Mouse (Mus musculus) lung, adult 2 months (tissue): Measurements from ENCODE around the gene Btg2.

Experiments used
- CTCF ChIP-seq: fragments of 200-500 bp; IDR thresholded peaks from 2 replicates; pipeline ENCODE4 v1.5.1; 2011; ENCODE audit warnings: mild to moderate bottlenecking, low read length, control low read depth; ENCODE audit not compliant: insufficient read depth
- POLR2A ChIP-seq: fragments of 200-500 bp; IDR thresholded peaks from 2 replicates; pipeline ENCODE4 v1.6.1; 2011; ENCODE audit warnings: low read depth, mild to moderate bottlenecking, control low read depth, low read length, borderline replicate concordance; ENCODE audit errors: extremely low read depth

- TF ChIP-seq POLR2A (peak; percentile 95), CTCF (no peak)
These were observed 4.3 kb downstream of the Btg2 start for GRCm38 (mm10) chr1:134074606-134075005.
